Mouse (Mus musculus) midbrain, postnatal 0 days (tissue): Measurements from ENCODE around the gene Spata48. TPM values are rescaled to one million over a fixed set of nuclear protein-coding genes. Genes with fewer than 3 reads are reported as not detected.
A peak's percentile ranks its signal among the peaks of the same experiment; 100 is the strongest.

ENCODE experiments used
- ATAC-seq: fragments of 200-750 bp; cut with Nextera tagmentation; 2 replicates; pipeline ENCODE4 v1.8.0; 2017; ENCODE audit warnings: moderate number of reproducible peaks, mild to moderate bottlenecking, moderate TSS enrichment, moderate library complexity; ENCODE audit not compliant: low FRiP score
- DNase-seq: peaks from one replicate; pipeline ENCODE4 v3.0.0-alpha.2; 2015; ENCODE audit warnings: low spot score
- H3K27ac ChIP-seq: fragments of 300-500 bp; sonication (generic); 2 replicates; pipeline ENCODE4 v1.5.1; 2014; ENCODE audit warnings: low read depth, mild to moderate bottlenecking, low read length, mixed read lengths
- H3K27me3 ChIP-seq: fragments of 300-500 bp; sonication (generic); 2 replicates; pipeline ENCODE4 v1.6.1; 2014; ENCODE audit warnings: low read length, control low read depth, mixed read lengths; ENCODE audit not compliant: insufficient read depth
- H3K36me3 ChIP-seq: fragments of 300-500 bp; sonication (generic); 2 replicates; pipeline ENCODE4 v1.6.1; 2014; ENCODE audit warnings: low read length, control low read depth, mixed read lengths; ENCODE audit not compliant: insufficient read depth
- H3K4me1 ChIP-seq: fragments of 300-500 bp; sonication (generic); 2 replicates; pipeline ENCODE4 v1.6.1; 2014; ENCODE audit warnings: mild to moderate bottlenecking, control low read depth, antibody characterized with exemption, low read length, mixed read lengths; ENCODE audit not compliant: insufficient read depth
- H3K4me2 ChIP-seq: fragments of 300-500 bp; sonication (generic); 2 replicates; pipeline ENCODE4 v1.6.1; 2014; ENCODE audit warnings: low read depth, mild to moderate bottlenecking, low read length, mixed read lengths; ENCODE audit not compliant: poor library complexity, severe bottlenecking
- H3K4me3 ChIP-seq: fragments of 300-500 bp; sonication (generic); 2 replicates; pipeline ENCODE4 v1.5.1; 2014; ENCODE audit warnings: low read depth, mild to moderate bottlenecking, low read length, moderate library complexity
- H3K9ac ChIP-seq: fragments of 300-500 bp; sonication (generic); replicated peaks from 2 replicates; pipeline ENCODE4 v1.6.1; 2014; ENCODE audit warnings: mild to moderate bottlenecking, low read length, moderate library complexity, mixed read lengths; ENCODE audit not compliant: poor library complexity, severe bottlenecking
- H3K9me3 ChIP-seq: fragments of 300-500 bp; sonication (generic); 2 replicates; pipeline ENCODE4 v1.6.1; 2016; ENCODE audit warnings: low read length, control low read depth
- CTCF ChIP-seq: IDR thresholded peaks from 2 replicates; pipeline ENCODE4 v1.5.1; 2016; ENCODE audit warnings: antibody characterized with exemption, mild to moderate bottlenecking
- WGBS: fragments of 180-500 bp; shearing (Covaris S2); extraction: QIAGEN DNeasy Blood & Tissue Kit; methylation state at CpG from one replicate; pipeline ENCODE4 v1.1.7; 2014; 5-methylcytosine and 5-hydroxymethylcytosine counted together
- polyA plus RNA-seq: library from polyadenylated mRNA; unstranded; fragments of >200 nt; fragmentation: Nextera tagmentation; extraction: Ambion mirVana; gene quantifications from 2 replicates; pipeline ENCODE4 v1.2.1, GENCODE M21; 2015
- total RNA-seq: library from RNA; depleted of rRNA; stranded (reverse); fragments of >200 nt; gene quantifications from 2 replicates; pipeline ENCODE4 v1.2.3, GENCODE M21; 2014

The Spata48 gene
- total and polyA plus RNA-seq, 2 experiments from 2014 or later: 0.51 to 22.6 TPM

GRCm38 (mm10) chr11:11484378-11484777 is 22.5 kb downstream of the Spata48 start:
- Histone ChIP-seq H3K27me3 (no peaks in the 10 kb centered on the region), H3K9ac (no peak overlapping the region), H3K9me3 (no peaks in the 10 kb centered on the region), H3K36me3 (no peaks in the 10 kb centered on the region), H3K4me2 (no peak overlapping the region), H3K4me1 (no peaks in the 10 kb centered on the region), H3K27ac (no peak overlapping the region), H3K4me3 (no peak overlapping the region)
- WGBS: 62% methylated on average over 8 of the region's 8 CpGs
- ATAC-seq (no peak), DNase-seq (no peak)
- TF ChIP-seq CTCF: no peak

GRCm38 (mm10) chr11:11492044-11492443 is 30.1 kb downstream of the Spata48 start:
- H3K4me3 ChIP-seq: no peak overlapping the region
- no peak overlapping the region for H3K4me2 ChIP-seq
- no peaks in the 10 kb centered on the region for H3K27me3 ChIP-seq
- H3K36me3 ChIP-seq: no peaks in the 10 kb centered on the region
- WGBS: 65% methylated on average over 5 of the region's 5 CpGs
- H3K27ac ChIP-seq: no peak overlapping the region
- no peak overlapping the region for H3K9ac ChIP-seq
- no peak for TF ChIP-seq CTCF
- H3K9me3 ChIP-seq: no peaks in the 10 kb centered on the region
- DNase-seq: no peak
- H3K4me1 ChIP-seq: no peaks in the 10 kb centered on the region
- no peak for ATAC-seq

GRCm38 (mm10) chr11:11495697-11496096 is 33.8 kb downstream of the Spata48 start:
- Histone ChIP-seq H3K4me2 (no peak overlapping the region), H3K4me3 (no peak overlapping the region), H3K9me3 (no peaks in the 10 kb centered on the region), H3K27ac (no peak overlapping the region), H3K27me3 (no peaks in the 10 kb centered on the region), H3K4me1 (no peaks in the 10 kb centered on the region), H3K36me3 (no peaks in the 10 kb centered on the region), H3K9ac (no peak overlapping the region)
- no peak for DNase-seq
- ATAC-seq: no peak
- 95% methylated on average over 2 of the region's 2 CpGs for WGBS
- TF ChIP-seq CTCF: no peak

DNA sequence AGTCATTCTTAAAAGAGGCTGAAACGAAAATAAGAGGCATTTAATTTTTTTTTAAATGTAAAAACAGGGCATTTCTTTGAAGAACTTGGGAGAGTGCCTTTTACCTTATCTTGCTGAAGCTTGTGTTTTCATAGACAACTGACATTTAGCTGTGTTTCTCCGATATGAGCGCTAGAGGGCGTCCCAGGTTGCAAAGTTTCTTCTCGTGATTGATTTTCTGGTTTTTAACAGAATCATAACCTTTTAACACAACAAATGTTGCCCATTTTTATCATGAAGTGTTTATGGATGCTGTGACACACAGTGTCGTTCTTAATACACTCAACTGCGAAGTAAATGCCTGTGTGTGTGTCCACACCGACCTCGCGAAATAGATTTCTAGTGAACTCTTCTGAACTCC is 38.0 kb downstream of the Spata48 start:
- Histone ChIP-seq H3K36me3 (no peaks in the 10 kb centered on the region), H3K27ac (no peak overlapping the region), H3K4me2 (no peak overlapping the region), H3K4me1 (no peaks in the 10 kb centered on the region), H3K9ac (no peak overlapping the region), H3K27me3 (no peaks in the 10 kb centered on the region), H3K4me3 (no peak overlapping the region), H3K9me3 (no peaks in the 10 kb centered on the region)
- DNase-seq (peak; percentile 54), ATAC-seq (no peak)
- TF ChIP-seq CTCF: peak; percentile 81
- WGBS: 18% methylated on average over 10 of the region's 10 CpGs

DNA sequence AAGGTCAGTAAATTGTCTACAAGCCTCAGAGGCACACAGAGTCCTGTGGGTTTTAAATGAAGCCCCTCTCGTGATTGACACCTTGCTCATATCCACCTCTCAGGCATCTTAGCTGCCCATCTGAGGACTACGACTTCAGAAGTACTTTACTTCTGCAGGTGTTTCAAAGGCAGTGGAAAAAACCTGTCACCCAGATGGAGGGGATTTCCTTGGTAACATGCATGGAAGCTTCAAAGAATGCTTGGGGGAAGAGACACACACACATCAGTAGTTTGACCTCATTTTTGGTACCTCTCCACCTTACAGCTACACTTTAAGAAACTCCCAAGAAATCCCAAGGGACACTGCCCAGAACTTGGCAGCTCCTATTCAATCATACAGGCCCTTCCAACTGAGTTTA is 44.3 kb downstream of the Spata48 start:
- no peak for TF ChIP-seq CTCF
- Histone ChIP-seq H3K27ac (no peak overlapping the region), H3K27me3 (no peaks in the 10 kb centered on the region), H3K9ac (no peak overlapping the region), H3K4me3 (no peak overlapping the region), H3K9me3 (no peaks in the 10 kb centered on the region), H3K4me2 (no peak overlapping the region), H3K36me3 (no peaks in the 10 kb centered on the region), H3K4me1 (no peaks in the 10 kb centered on the region)
- 77% methylated on average over 2 of the region's 2 CpGs for WGBS
- no peak for DNase-seq
- no peak for ATAC-seq

DNA sequence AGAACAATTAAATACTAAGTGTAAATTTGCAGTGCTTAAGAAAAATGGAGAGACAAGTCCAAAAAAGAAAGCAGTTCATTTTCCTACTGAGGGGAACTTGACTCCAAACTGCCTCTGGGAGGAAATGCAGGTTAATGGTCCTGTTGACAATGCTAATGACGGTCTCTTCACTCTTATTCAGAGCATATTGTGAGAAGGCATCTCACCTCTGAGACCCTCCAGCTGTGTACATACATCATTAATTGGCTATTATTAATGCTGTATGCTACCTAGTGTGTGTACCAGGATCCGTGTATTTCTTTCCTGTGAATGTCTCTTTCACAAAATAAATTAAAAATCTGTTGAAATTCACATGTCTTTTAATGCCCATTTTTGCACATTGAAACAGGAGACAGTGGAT is 47.5 kb downstream of the Spata48 start:
- Histone ChIP-seq H3K9ac (no peak overlapping the region), H3K27ac (no peak overlapping the region), H3K4me3 (no peak overlapping the region), H3K4me1 (no peaks in the 10 kb centered on the region), H3K9me3 (no peaks in the 10 kb centered on the region), H3K4me2 (no peak overlapping the region), H3K27me3 (no peaks in the 10 kb centered on the region), H3K36me3 (no peaks in the 10 kb centered on the region)
- DNase-seq (no peak), ATAC-seq (no peak)
- WGBS: 79% methylated on average over 2 of the region's 2 CpGs
- no peak for TF ChIP-seq CTCF
